Mouse (Mus musculus): Measurements from ENCODE around the gene Dgkz.

GRCm38 (mm10) chr2:91966367-91966766, 9.3 kb downstream of the Dgkz start:
- no peak for TF ChIP-seq CTCF (IDR thresholded peaks at IDR 0.05; ENCODE audit: low read depth)
- no peak for TF ChIP-seq EP300 (optimal IDR thresholded peaks at IDR 0.05)
